Mouse (Mus musculus) CD4-positive, CD25-positive, alpha-beta regulatory T cell, adult 4 months (primary cell): ENCODE measurements at regions not wholly inside any gene's neighbourhood (a gene's known extent, or its start where the extent isn't known, plus 50 kb on each side); places are given as distances from the start of the nearest gene placed in this dataset.

Source experiments
- ATAC-seq: one replicate; pipeline ENCODE4 v1.8.0; 2017

GRCm38 (mm10) chr3:35320844-35321393, 433.0 kb upstream of the Atp11b start:
- no peak for ATAC-seq

- ATAC-seq: no peak
These were observed 431.9 kb upstream of the Atp11b start for GRCm38 (mm10) chr3:35321991-35322390.

- no peak for ATAC-seq
These were observed 431.0 kb upstream of the Atp11b start for GRCm38 (mm10) chr3:35322899-35323298.

GRCm38 (mm10) chr3:35323450-35324077, 430.3 kb upstream of the Atp11b start:
- no peak for ATAC-seq

GRCm38 (mm10) chr3:35324186-35324585, 429.7 kb upstream of the Atp11b start:
- no peak for ATAC-seq

GRCm38 (mm10) chr3:35332534-35333272, 421.2 kb upstream of the Atp11b start:
- no peak for ATAC-seq

- no peak for ATAC-seq
These were observed 419.9 kb upstream of the Atp11b start for GRCm38 (mm10) chr3:35334017-35334416.

GRCm38 (mm10) chr3:35334546-35334945, 419.4 kb upstream of the Atp11b start:
- no peak for ATAC-seq

- no peak for ATAC-seq
These were observed 418.1 kb upstream of the Atp11b start for GRCm38 (mm10) chr3:35335837-35336236.

GRCm38 (mm10) chr3:35340525-35340924, 413.4 kb upstream of the Atp11b start:
- ATAC-seq: no peak

GRCm38 (mm10) chr3:35340935-35341800, 412.7 kb upstream of the Atp11b start:
- ATAC-seq: no peak

- ATAC-seq: no peak
These were observed 412.1 kb upstream of the Atp11b start for GRCm38 (mm10) chr3:35341840-35342239.

GRCm38 (mm10) chr3:35342584-35342983, 411.3 kb upstream of the Atp11b start:
- no peak for ATAC-seq

GRCm38 (mm10) chr3:35343936-35344335, 410.0 kb upstream of the Atp11b start:
- no peak for ATAC-seq

- ATAC-seq: no peak
These were observed 404.8 kb upstream of the Atp11b start for GRCm38 (mm10) chr3:35349114-35349513.

- ATAC-seq: no peak
These were observed 400.5 kb upstream of the Atp11b start for GRCm38 (mm10) chr3:35353442-35353841.

GRCm38 (mm10) chr3:35353920-35354319, 400.0 kb upstream of the Atp11b start:
- ATAC-seq: no peak

- ATAC-seq: no peak
These were observed 399.6 kb upstream of the Atp11b start for GRCm38 (mm10) chr3:35354356-35354755.

GRCm38 (mm10) chr3:35357111-35357510, 396.8 kb upstream of the Atp11b start:
- ATAC-seq: no peak

GRCm38 (mm10) chr3:35358541-35358940, 395.4 kb upstream of the Atp11b start:
- ATAC-seq: no peak

- ATAC-seq: no peak
These were observed 394.6 kb upstream of the Atp11b start for GRCm38 (mm10) chr3:35359288-35359687.

GRCm38 (mm10) chr3:35360515-35360914, 393.4 kb upstream of the Atp11b start:
- ATAC-seq: no peak

GRCm38 (mm10) chr3:35361086-35361485, 392.8 kb upstream of the Atp11b start:
- ATAC-seq: no peak
